Mouse (Mus musculus) MEL (cell line): ENCODE results near the gene C1ra. TPM values are rescaled to one million over a fixed set of nuclear protein-coding genes. Genes with fewer than 3 reads are reported as not detected.
"Not testable (repeated sequence)": the region's sequence is repeated elsewhere in the genome, so short reads cannot be mapped to it uniquely, and the experiment has no call there.

Experiments used
- DNase-seq: peaks from one replicate; pipeline ENCODE4 v3.0.0; 2011; ENCODE audit warnings: low read depth, low spot score
- H3K27ac ChIP-seq: 2 replicates; pipeline ENCODE4 v1.5.1; 2012; ENCODE audit warnings: low read depth, mild to moderate bottlenecking, control low read depth, low read length, moderate library complexity; ENCODE audit not compliant: control insufficient read depth
- H3K27me3 ChIP-seq, 2 experiments: fragments of 150-350 bp in 1 of 2; sonication (generic) in 1 of 2; 2 replicates each; pipeline ENCODE4 v1.6.1; 2012; ENCODE audit warnings: low read length in 2 of 2, mild to moderate bottlenecking in 2 of 2, improper control_type of control experiment in 1 of 2, moderate library complexity in 1 of 2; ENCODE audit not compliant: insufficient read depth in 2 of 2, control insufficient read depth in 1 of 2
- H3K36me3 ChIP-seq, 2 experiments: 2 replicates each; pipeline ENCODE4 v1.6.1; 2012 to 2014; ENCODE audit warnings: low read length in 2 of 2, improper control_type of control experiment in 1 of 2, inconsistent platforms in 1 of 2, mild to moderate bottlenecking in 1 of 2; ENCODE audit not compliant: insufficient read depth in 2 of 2, control insufficient read depth in 1 of 2
- H3K4me1 ChIP-seq, 2 experiments: fragments of 150-350 bp in 1 of 2; sonication (generic) in 1 of 2; 2 replicates each; pipeline ENCODE4 v1.6.1; 2012; ENCODE audit warnings: low read length in 2 of 2, improper control_type of control experiment in 1 of 2, mild to moderate bottlenecking in 1 of 2; ENCODE audit not compliant: insufficient read depth in 2 of 2, control insufficient read depth in 1 of 2
- H3K4me3 ChIP-seq, 2 experiments: fragments of 150-350 bp in 1 of 2; sonication (generic) in 1 of 2; 2 replicates each; pipeline ENCODE4 v1.5.1; 2012; ENCODE audit warnings: low read depth in 2 of 2, low read length in 2 of 2, mild to moderate bottlenecking in 2 of 2, moderate library complexity in 2 of 2, control low read depth in 1 of 2, improper control_type of control experiment in 1 of 2; ENCODE audit not compliant: control insufficient read depth in 1 of 2, insufficient read depth in 1 of 2
- H3K79me2 ChIP-seq: 2 replicates; pipeline ENCODE4 v1.6.1; 2012; ENCODE audit warnings: mild to moderate bottlenecking, low read length, moderate library complexity; ENCODE audit not compliant: control insufficient read depth, poor library complexity, insufficient read depth
- H3K9ac ChIP-seq: 2 replicates; pipeline ENCODE4 v1.6.1; 2012; ENCODE audit warnings: low read depth, mild to moderate bottlenecking, control low read depth, low read length, moderate library complexity; ENCODE audit not compliant: control insufficient read depth, poor library complexity, severe bottlenecking
- H3K9me3 ChIP-seq: fragments of 150-350 bp; sonication (generic); replicated peaks from 2 replicates; pipeline ENCODE4 v1.6.1; 2012; ENCODE audit warnings: mild to moderate bottlenecking, low read length, improper control_type of control experiment, moderate library complexity; ENCODE audit not compliant: insufficient read depth
- CHD2 ChIP-seq: IDR thresholded peaks from 2 replicates; pipeline ENCODE4 v1.6.1; 2011; ENCODE audit warnings: low read length, improper control_type of control experiment
- ELF1 ChIP-seq: IDR thresholded peaks from 2 replicates; pipeline ENCODE4 v1.6.1; 2014; ENCODE audit warnings: low read depth, mild to moderate bottlenecking, inconsistent platforms, low read length, improper control_type of control experiment, moderate library complexity
- GABPA ChIP-seq: IDR thresholded peaks from 2 replicates; pipeline ENCODE4 v1.6.1; 2012; ENCODE audit warnings: low read depth, mild to moderate bottlenecking, inconsistent platforms, low read length, improper control_type of control experiment, moderate library complexity
- HCFC1 ChIP-seq: IDR thresholded peaks from 2 replicates; pipeline ENCODE4 v1.6.1; 2012; ENCODE audit warnings: low read depth, mild to moderate bottlenecking, inconsistent platforms, low read length, improper control_type of control experiment, moderate library complexity
- JUND ChIP-seq: IDR thresholded peaks from 2 replicates; pipeline ENCODE4 v1.6.1; 2011; ENCODE audit warnings: low read depth, mild to moderate bottlenecking, improper control_type of control experiment, low read length
- MAZ ChIP-seq: IDR thresholded peaks from 2 replicates; pipeline ENCODE4 v1.6.1; 2012; ENCODE audit warnings: low read depth, mild to moderate bottlenecking, inconsistent platforms, low read length, improper control_type of control experiment
- MXI1 ChIP-seq: IDR thresholded peaks from 2 replicates; pipeline ENCODE4 v1.6.1; 2011; ENCODE audit warnings: mild to moderate bottlenecking, low read depth, low read length, improper control_type of control experiment
- MYB ChIP-seq: IDR thresholded peaks from 2 replicates; pipeline ENCODE4 v1.6.1; 2011; ENCODE audit warnings: mild to moderate bottlenecking, low read depth, low read length, improper control_type of control experiment
- MYC ChIP-seq: IDR thresholded peaks from 2 replicates; pipeline ENCODE4 v1.6.1; 2011; ENCODE audit warnings: low read depth, mild to moderate bottlenecking, low read length, improper control_type of control experiment, moderate library complexity
- NELFE ChIP-seq: IDR thresholded peaks from 2 replicates; pipeline ENCODE4 v1.6.1; 2011; ENCODE audit warnings: low read depth, low read length, improper control_type of control experiment
- NRF1 ChIP-seq: IDR thresholded peaks from 2 replicates; pipeline ENCODE4 v1.6.1; 2014; ENCODE audit warnings: low read depth, mild to moderate bottlenecking, inconsistent platforms, low read length, improper control_type of control experiment, moderate library complexity; ENCODE audit not compliant: poor library complexity, insufficient read depth, severe bottlenecking
- POLR2AphosphoS5 ChIP-seq: IDR thresholded peaks from 2 replicates; pipeline ENCODE4 v1.6.1; 2012; ENCODE audit warnings: low read depth, borderline replicate concordance, mild to moderate bottlenecking, inconsistent platforms, low read length, moderate library complexity, mixed read lengths
- TAL1 ChIP-seq: IDR thresholded peaks from 2 replicates; pipeline ENCODE4 v1.6.1; 2012; ENCODE audit warnings: mild to moderate bottlenecking, inconsistent platforms, low read length, moderate library complexity, mixed read lengths
- TBP ChIP-seq: IDR thresholded peaks from 2 replicates; pipeline ENCODE4 v1.8.0; 2011; ENCODE audit warnings: low read depth, low read length, improper control_type of control experiment
- UBTF ChIP-seq: IDR thresholded peaks from 2 replicates; pipeline ENCODE4 v1.6.1; 2012; ENCODE audit warnings: low read depth, mild to moderate bottlenecking, inconsistent platforms, low read length, improper control_type of control experiment, moderate library complexity, borderline replicate concordance; ENCODE audit not compliant: insufficient read depth
- USF1 ChIP-seq: IDR thresholded peaks from 2 replicates; pipeline ENCODE4 v1.6.1; 2014; ENCODE audit warnings: low read depth, mild to moderate bottlenecking, inconsistent platforms, low read length, improper control_type of control experiment, moderate library complexity
- polyA plus RNA-seq, 2 experiments: library from polyadenylated mRNA; stranded (reverse) in 1 of 2; unstranded in 1 of 2; fragments of >175 nt in 1 of 2; fragments of >200 nt in 1 of 2; gene quantifications; 2 replicates each; pipeline versions ENCODE4 v1.2.1 to v1.2.4; 2012; ENCODE audit warnings: low replicate concordance in 2 of 2, low read depth in 1 of 2; ENCODE audit not compliant: insufficient read length in 2 of 2, insufficient read depth in 1 of 2, missing spikeins in 1 of 2
- total RNA-seq: library from RNA; depleted of rRNA; stranded (reverse); fragments of 300-350 nt; gene quantifications from 2 replicates; pipeline ENCODE4 v1.2.3, GENCODE M21; 2012

C1ra gene
- total and polyA plus RNA-seq, 3 experiments, result 0.19 to 0.28 TPM; not detected in 1

DNA sequence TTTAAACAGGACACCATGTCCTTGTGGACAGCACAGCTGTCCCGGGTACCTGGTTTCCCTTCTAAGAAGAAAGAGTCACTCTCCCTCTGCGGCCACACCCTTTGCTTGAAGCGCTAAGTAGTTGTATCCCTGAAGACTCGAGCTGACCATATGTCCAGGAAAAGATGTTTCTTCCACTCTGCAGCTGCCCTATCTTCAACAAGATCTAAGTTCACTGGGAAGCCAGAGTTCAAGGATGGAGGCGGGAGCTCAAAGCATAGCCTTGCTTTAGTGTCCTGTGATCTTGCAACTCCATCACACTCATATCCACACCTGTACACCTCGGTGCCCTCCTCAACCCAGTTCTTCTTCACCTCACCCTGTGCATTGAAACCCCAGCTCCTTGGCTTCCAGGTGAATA is 269 bp upstream of the C1ra start:
- no peak for TF ChIP-seq GABPA
- no peak for TF ChIP-seq MYB
- no peak for TF ChIP-seq JUND
- no peak for TF ChIP-seq USF1
- TF ChIP-seq CHD2, result no peak
- TF ChIP-seq TAL1, result no peak
- TF ChIP-seq NRF1, result no peak
- TF ChIP-seq MAZ, result no peak
- no peak for TF ChIP-seq TBP
- TF ChIP-seq MYC, result no peak
- no peak for TF ChIP-seq UBTF
- TF ChIP-seq ELF1, result no peak
- TF ChIP-seq HCFC1, result no peak
- TF ChIP-seq POLR2AphosphoS5, result no peak
- no peak for TF ChIP-seq MXI1
- TF ChIP-seq NELFE, result no peak
- no peak overlapping the region for H3K27ac ChIP-seq

DNA sequence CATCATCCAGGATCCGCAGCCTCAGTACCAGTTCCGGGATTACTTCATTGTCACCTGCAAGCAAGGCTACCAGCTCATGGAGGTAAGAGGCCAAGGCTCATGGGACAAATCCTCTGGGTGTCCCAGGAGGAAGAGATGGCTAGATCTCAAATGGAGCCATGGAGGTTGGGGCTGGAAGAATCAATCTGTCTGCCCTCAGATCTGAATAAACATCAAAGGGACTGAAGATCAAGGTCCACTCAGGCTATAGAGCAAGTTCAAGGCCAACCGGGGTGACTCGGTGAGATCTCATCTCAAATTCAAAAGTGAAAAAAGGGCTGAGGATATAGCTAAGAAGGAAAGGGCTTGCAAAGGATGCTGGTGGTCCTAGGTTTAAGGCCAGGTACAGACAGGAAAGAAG is 5.5 kb downstream of the C1ra start:
- not testable (repeated sequence) for H3K9me3 ChIP-seq, H3K4me1 ChIP-seq, DNase-seq, H3K36me3 ChIP-seq, H3K79me2 ChIP-seq, H3K27ac ChIP-seq, H3K27me3 ChIP-seq, H3K9ac ChIP-seq, H3K4me3 ChIP-seq

More for the DNA sequence above, 269 bp upstream of the C1ra start:
- no peaks in the 10 kb centered on the region for H3K79me2 ChIP-seq
- DNase-seq, result no peak
- H3K36me3 ChIP-seq, result peaks cover 0 to 2% of the 10 kb centered on the region in 2 experiments; a peak in 1 of 4 replicates
- H3K4me3 ChIP-seq, result no peak overlapping the region
- no peaks in the 10 kb centered on the region for H3K9me3 ChIP-seq
- H3K9ac ChIP-seq, result no peak overlapping the region
- H3K27me3 ChIP-seq, result no peaks in the 10 kb centered on the region; a peak in 1 of 4 replicates
- H3K4me1 ChIP-seq, result peaks cover 0 to 2% of the 10 kb centered on the region in 2 experiments; a peak in 2 of 4 replicates

DNA sequence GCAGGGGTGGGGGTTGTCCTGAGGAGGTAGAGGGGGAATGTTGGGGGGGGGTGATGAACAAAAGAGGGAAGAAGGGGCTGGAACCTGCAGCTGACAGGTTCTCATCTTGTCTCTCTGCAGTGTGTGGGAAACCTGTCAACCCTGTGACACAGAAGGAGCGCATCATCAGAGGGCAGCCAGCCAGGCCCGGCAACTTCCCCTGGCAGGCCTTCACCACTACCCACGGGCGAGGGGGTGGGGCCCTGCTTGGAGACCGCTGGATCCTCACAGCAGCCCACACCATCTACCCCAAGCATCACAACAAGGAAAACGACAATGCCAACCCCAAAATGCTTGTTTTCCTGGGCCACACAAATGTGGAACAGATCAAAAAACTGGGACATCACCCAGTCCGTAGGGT is 9.9 kb downstream of the C1ra start:
- not testable (repeated sequence) for H3K9me3 ChIP-seq, H3K4me1 ChIP-seq, H3K79me2 ChIP-seq, H3K27ac ChIP-seq, H3K36me3 ChIP-seq, H3K27me3 ChIP-seq, H3K4me3 ChIP-seq, H3K9ac ChIP-seq
- DNase-seq, result peak; percentile 23
